Mouse (Mus musculus): Measurements from ENCODE around the gene Snd1. TPM values are rescaled to one million over a fixed set of nuclear protein-coding genes. Genes with fewer than 3 reads are reported as not detected.

The Snd1 gene
- total and polyA plus RNA-seq, 2 experiments from 2014 or later: 54.7 to 120 TPM

DNA sequence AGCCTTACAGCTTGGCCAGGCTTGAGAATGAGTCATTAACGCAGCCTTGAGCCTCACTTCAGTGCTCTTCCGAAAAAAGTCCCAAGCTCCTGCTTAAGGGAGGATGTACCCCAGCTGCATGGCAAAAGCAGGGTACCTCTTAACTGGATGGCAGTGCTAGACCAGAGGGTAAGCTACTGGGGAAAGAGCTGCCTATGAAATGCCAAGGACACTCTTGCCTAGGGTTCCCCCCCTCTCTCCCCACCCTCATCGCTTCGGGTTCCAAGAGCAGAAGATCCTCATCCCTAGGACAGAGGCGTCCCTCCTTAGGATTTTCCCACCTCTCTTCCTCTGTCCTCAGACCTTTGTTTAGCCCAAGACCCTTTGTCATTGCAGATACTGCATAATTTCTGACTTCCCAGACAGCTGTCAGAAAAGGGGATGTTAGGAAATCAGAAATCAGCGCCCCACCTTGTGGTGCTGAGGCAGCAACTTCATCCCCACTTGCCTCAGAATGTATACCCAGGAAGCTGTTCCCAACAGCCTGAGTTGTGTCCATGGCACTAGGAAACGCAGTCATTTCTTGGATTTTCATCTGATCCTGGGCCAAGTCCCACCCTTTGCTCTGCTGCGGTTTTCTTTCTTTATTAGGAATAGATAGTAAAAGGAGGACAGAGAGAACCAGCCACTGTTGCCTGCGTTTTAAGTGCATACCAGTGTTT, 351.9 kb downstream of the Snd1 start:
- TF ChIP-seq EP300 (IDR thresholded peaks at IDR 0.05; ENCODE audit: low read depth) (no peak), CTCF (IDR thresholded peaks at IDR 0.05; ENCODE audit: low read depth) (no peak)
- Histone ChIP-seq H3K4me1 (ENCODE audit: control insufficient read depth, insufficient read depth) (no peaks in the 10 kb centered on the region), H3K4me3 (ENCODE audit: low read depth, low read length) (no peak overlapping the region), H3K27ac (ENCODE audit: low read depth) (no peak overlapping the region), H3K4me2 (ENCODE audit: low read depth, low read length) (no peak overlapping the region), H3K36me3 (replicated peaks; ENCODE audit: control insufficient read depth, insufficient read depth, low read length) (no peaks in the 10 kb centered on the region), H3K9ac (replicated peaks; ENCODE audit: low read depth, low read length) (no peak overlapping the region), H3K9me3 (replicated peaks; ENCODE audit: control insufficient read depth, low read length) (no peaks in the 10 kb centered on the region), H3K27me3 (ENCODE audit: control insufficient read depth, insufficient read depth, low read length) (peaks cover 11% of the 10 kb centered on the region; the same call in 1 of the 2 replicates)
- 67% methylated on average over 9 of the region's 9 CpGs for WGBS
- no peak for DNase-seq (ENCODE audit: low spot score)
- ATAC-seq (ENCODE audit: insufficient read depth, low read depth): no peak

DNA sequence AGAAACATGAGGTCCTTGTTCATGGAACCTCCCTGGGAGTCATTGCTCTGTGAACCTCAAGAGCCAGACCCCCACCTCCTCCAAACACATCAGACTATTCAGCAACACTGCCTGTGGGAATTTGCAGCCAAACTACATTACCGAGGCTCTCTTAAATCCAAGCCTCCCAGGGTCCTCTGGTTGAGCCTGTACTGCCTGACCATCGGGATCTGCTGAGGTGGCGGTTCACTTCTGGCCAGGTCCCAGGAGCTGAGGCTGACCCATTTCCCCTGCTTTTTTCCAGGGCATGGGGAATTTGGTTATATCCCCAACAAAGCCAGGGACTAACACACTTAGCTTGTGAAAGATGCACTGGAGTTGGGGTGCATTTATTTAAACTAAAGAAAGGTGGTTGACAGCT, 352.6 kb downstream of the Snd1 start:
- Histone ChIP-seq H3K4me3 (ENCODE audit: low read depth, low read length) (no peak overlapping the region), H3K9me3 (replicated peaks; ENCODE audit: control insufficient read depth, low read length) (no peaks in the 10 kb centered on the region), H3K36me3 (replicated peaks; ENCODE audit: control insufficient read depth, insufficient read depth, low read length) (no peaks in the 10 kb centered on the region), H3K9ac (replicated peaks; ENCODE audit: low read depth, low read length) (no peak overlapping the region), H3K4me1 (ENCODE audit: control insufficient read depth, insufficient read depth) (0 out of 2 replicates have a peak, but pooled peaks cover under 1% of the 10 kb centered on the region), H3K27ac (ENCODE audit: low read depth) (no peak overlapping the region), H3K27me3 (ENCODE audit: control insufficient read depth, insufficient read depth, low read length) (peaks cover 11% of the 10 kb centered on the region; the same call in 1 of the 2 replicates), H3K4me2 (ENCODE audit: low read depth, low read length) (no peak overlapping the region)
- DNase-seq (ENCODE audit: low spot score) (no peak), ATAC-seq (ENCODE audit: insufficient read depth, low read depth) (no peak)
- TF ChIP-seq CTCF (IDR thresholded peaks at IDR 0.05; ENCODE audit: low read depth) (no peak), EP300 (IDR thresholded peaks at IDR 0.05; ENCODE audit: low read depth) (no peak)
- whole genome bisulfite sequencing: 53% methylated on average over 3 of the region's 3 CpGs

DNA sequence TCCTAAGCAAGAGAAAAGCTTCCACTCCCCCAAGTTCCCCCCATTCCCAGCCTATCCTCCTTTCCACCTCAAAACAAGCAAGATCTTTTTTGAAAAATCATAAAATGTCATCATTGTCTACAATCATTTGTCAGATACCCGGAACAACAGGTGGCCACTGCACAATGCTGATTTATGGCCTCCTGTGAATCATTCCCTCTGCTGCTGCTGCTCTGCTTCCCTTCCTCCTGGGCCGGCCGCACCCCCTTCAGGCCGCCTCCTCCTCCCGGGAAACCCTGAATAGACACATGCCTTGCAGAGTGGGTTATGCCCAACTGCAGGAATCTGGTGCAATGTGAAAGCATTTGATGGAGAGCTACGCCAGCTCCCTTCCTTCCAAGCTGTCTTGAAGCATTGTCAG, 353.7 kb downstream of the Snd1 start:
- no peak overlapping the region for H3K4me3 ChIP-seq (ENCODE audit: low read depth, low read length)
- peaks cover 11% of the 10 kb centered on the region; the same call in 1 of the 2 replicates for H3K27me3 ChIP-seq (ENCODE audit: control insufficient read depth, insufficient read depth, low read length)
- no peak overlapping the region for H3K27ac ChIP-seq (ENCODE audit: low read depth)
- WGBS: 59% methylated on average over 6 of the region's 6 CpGs
- TF ChIP-seq EP300 (IDR thresholded peaks at IDR 0.05; ENCODE audit: low read depth) (no peak), CTCF (IDR thresholded peaks at IDR 0.05; ENCODE audit: low read depth) (no peak)
- no peak overlapping the region for H3K4me2 ChIP-seq (ENCODE audit: low read depth, low read length)
- H3K4me1 ChIP-seq (ENCODE audit: control insufficient read depth, insufficient read depth): peaks cover 10% of the 10 kb centered on the region; the same call in 1 of the 2 replicates
- H3K9me3 ChIP-seq (replicated peaks; ENCODE audit: control insufficient read depth, low read length): no peaks in the 10 kb centered on the region
- DNase-seq (ENCODE audit: low spot score) (no peak), ATAC-seq (ENCODE audit: insufficient read depth, low read depth) (no peak)
- no peak overlapping the region for H3K9ac ChIP-seq (replicated peaks; ENCODE audit: low read depth, low read length)
- no peaks in the 10 kb centered on the region for H3K36me3 ChIP-seq (replicated peaks; ENCODE audit: control insufficient read depth, insufficient read depth, low read length)

DNA sequence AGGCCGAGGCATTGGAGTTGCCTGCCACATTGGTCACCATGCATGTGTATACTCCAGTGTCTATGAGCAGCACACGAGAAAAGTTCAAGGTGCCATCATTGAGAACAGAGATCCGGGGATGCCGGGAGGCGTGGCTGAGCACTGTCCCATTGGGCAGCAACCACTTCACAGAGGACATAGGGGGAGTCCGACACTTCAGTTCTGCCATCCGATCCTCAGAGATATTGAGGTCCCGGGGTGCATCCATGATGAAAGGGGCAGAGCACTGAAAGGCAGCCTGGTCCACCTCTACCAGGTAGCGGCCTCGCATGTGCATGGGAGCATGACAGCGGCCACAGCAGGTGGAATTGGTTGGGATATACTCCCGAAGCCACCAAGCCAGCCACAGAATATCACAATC, 355.4 kb downstream of the Snd1 start:
- TF ChIP-seq CTCF (IDR thresholded peaks at IDR 0.05; ENCODE audit: low read depth) (no peak), EP300 (IDR thresholded peaks at IDR 0.05; ENCODE audit: low read depth) (no peak)
- Histone ChIP-seq H3K27ac (ENCODE audit: low read depth) (no peak overlapping the region), H3K36me3 (replicated peaks; ENCODE audit: control insufficient read depth, insufficient read depth, low read length) (no peaks in the 10 kb centered on the region), H3K9ac (replicated peaks; ENCODE audit: low read depth, low read length) (no peak overlapping the region), H3K4me1 (ENCODE audit: control insufficient read depth, insufficient read depth) (peaks cover 11% of the 10 kb centered on the region; the same call in 1 of the 2 replicates), H3K4me2 (ENCODE audit: low read depth, low read length) (no peak overlapping the region), H3K27me3 (ENCODE audit: control insufficient read depth, insufficient read depth, low read length) (peaks cover 11% of the 10 kb centered on the region; the same call in 1 of the 2 replicates), H3K9me3 (replicated peaks; ENCODE audit: control insufficient read depth, low read length) (no peaks in the 10 kb centered on the region), H3K4me3 (ENCODE audit: low read depth, low read length) (no peak overlapping the region)
- 95% methylated on average over 12 of the region's 12 CpGs for WGBS
- no peak for DNase-seq (ENCODE audit: low spot score)
- no peak for ATAC-seq (ENCODE audit: insufficient read depth, low read depth)

DNA sequence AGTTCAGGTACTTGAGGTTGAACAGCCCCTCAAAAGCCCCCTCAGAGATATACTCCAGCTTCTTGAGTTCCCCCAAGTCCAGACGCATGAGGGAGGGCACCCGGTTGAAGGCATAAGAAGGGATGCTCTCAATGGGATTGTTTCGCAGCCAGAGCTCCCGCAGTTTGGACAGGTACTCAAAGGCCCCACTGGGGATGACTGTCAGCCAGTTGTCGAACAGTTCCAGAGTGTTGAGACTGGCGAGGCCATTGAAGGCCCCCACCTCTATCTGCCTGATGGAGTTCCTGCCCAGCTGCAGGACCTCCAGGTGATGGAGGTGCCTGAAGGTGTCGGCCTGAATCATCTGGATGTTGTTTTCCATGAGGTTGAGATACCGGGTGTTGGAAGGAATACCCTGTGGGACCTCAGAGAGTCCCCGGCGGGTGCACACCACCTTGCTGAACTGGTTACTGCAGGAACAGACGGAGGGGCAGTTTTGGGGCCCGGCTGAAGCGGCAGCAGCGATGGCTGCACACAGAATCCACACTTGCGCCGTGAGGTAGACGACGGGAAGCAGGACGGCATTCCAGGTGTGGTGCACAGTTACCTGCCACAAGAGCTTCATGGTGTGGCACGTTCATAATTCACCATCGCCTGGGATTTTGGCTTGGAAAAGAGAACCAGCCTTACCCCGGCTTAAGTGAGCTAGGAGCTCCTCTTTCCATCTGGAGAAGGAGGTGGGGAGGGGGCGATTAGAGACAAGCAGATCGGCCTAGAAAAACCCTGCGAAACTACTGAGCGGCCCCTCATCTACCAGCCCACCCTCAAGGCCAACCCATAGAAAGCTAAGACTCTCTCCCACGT, 356.3 kb downstream of the Snd1 start, which contains the start of gene Lrrc4:
Lrrc4 (minus strand) TSS at position 737 of the 843 bp plus-strand sequence.
- 59% methylated on average over 27 of the region's 27 CpGs for WGBS
- Histone ChIP-seq H3K27me3 (ENCODE audit: control insufficient read depth, insufficient read depth, low read length) (peaks cover 11% of the 10 kb centered on the region; the same call in 1 of the 2 replicates), H3K27ac (ENCODE audit: low read depth) (no peak within 1 kb of the TSS), H3K9me3 (replicated peaks; ENCODE audit: control insufficient read depth, low read length) (no peaks in the 10 kb centered on the region), H3K4me2 (ENCODE audit: low read depth, low read length) (peak within 1 kb of the TSS; percentile 100), H3K4me3 (ENCODE audit: low read depth, low read length) (peak within 1 kb of the TSS; percentile 56), H3K4me1 (ENCODE audit: control insufficient read depth, insufficient read depth) (peaks cover 11% of the 10 kb centered on the region; the same call in 1 of the 2 replicates), H3K36me3 (replicated peaks; ENCODE audit: control insufficient read depth, insufficient read depth, low read length) (no peaks in the 10 kb centered on the region), H3K9ac (replicated peaks; ENCODE audit: low read depth, low read length) (peak within 1 kb of the TSS; percentile 72)
- DNase-seq (ENCODE audit: low spot score) (no peak), ATAC-seq (ENCODE audit: insufficient read depth, low read depth) (no peak)
- TF ChIP-seq CTCF (IDR thresholded peaks at IDR 0.05; ENCODE audit: low read depth) (no peak), EP300 (IDR thresholded peaks at IDR 0.05; ENCODE audit: low read depth) (no peak)
